Mouse (Mus musculus) megakaryocyte-erythroid progenitor cell, adult 5-6 weeks (primary cell): ENCODE data around the gene Sorbs1. TPM values are rescaled to one million over a fixed set of nuclear protein-coding genes. Genes with fewer than 3 reads are reported as not detected.

ENCODE experiments used
- ATAC-seq: replicated peaks from 2 replicates; pipeline ENCODE4 v1.8.0; 2016; ENCODE audit warnings: mild to moderate bottlenecking, inconsistent platforms; ENCODE audit not compliant: severe bottlenecking, poor library complexity, low FRiP score, low TSS enrichment
- total RNA-seq, 2 experiments: library from RNA; stranded (forward) in 1 of 2; stranded (reverse) in 1 of 2; fragments of 200-1000, 215-1000 nt in 1 of 2; fragments of >200 nt in 1 of 2; fragmentation: Nextera tagmentation in 1 of 2; gene quantifications; 2 replicates each; pipeline ENCODE4 v1.2.3; 2014 to 2017

The Sorbs1 gene
- total RNA-seq, 2 experiments from 2014 or later, result 13.9 to 30.4 TPM

GRCm38 (mm10) chr19:40254741-40255140, 258.8 kb downstream of the Sorbs1 start:
- ATAC-seq, result no peak

GRCm38 (mm10) chr19:40253768-40254167, 259.8 kb downstream of the Sorbs1 start:
- ATAC-seq, result no peak

GRCm38 (mm10) chr19:40251115-40251514, 262.5 kb downstream of the Sorbs1 start:
- no peak for ATAC-seq

GRCm38 (mm10) chr19:40249352-40249751, 264.2 kb downstream of the Sorbs1 start:
- no peak for ATAC-seq

GRCm38 (mm10) chr19:40248476-40248875, 265.1 kb downstream of the Sorbs1 start:
- ATAC-seq, result no peak

- no peak for ATAC-seq
Measured at GRCm38 (mm10) chr19:40247268-40247666, 266.3 kb downstream of the Sorbs1 start.

- ATAC-seq, result no peak
Measured at GRCm38 (mm10) chr19:40246646-40247267, 266.8 kb downstream of the Sorbs1 start.

Other genes with a start within 250 kb of the Sorbs1 start
- 96.0 and 179 TPM in 2 replicates for gene Pdlim1, start 241.9 kb downstream of the Sorbs1 start, total RNA-seq (2014; fragmentation: Nextera tagmentation)
- gene Pdlim1, start 241.9 kb downstream of the Sorbs1 start, total RNA-seq (2017), result 106 and 142 TPM in 2 replicates
- gene Aldh18a1, start 74.7 kb upstream of the Sorbs1 start, total RNA-seq (2014; fragmentation: Nextera tagmentation), result 89.6 and 91.3 TPM in 2 replicates
- gene Aldh18a1, start 74.7 kb upstream of the Sorbs1 start, total RNA-seq (2017), result 69.1 and 106 TPM in 2 replicates
- gene Tctn3, start 98.5 kb upstream of the Sorbs1 start, total RNA-seq (2014; fragmentation: Nextera tagmentation), result 8.7 and 15.2 TPM in 2 replicates
- 4.3 and 6.4 TPM in 2 replicates for gene Tctn3, start 98.5 kb upstream of the Sorbs1 start, total RNA-seq (2017)
- gene Entpd1, start 98.6 kb upstream of the Sorbs1 start, total RNA-seq (2014; fragmentation: Nextera tagmentation), result 0.89 TPM in 1 of 2 replicates, not detected in the other
- gene Entpd1, start 98.6 kb upstream of the Sorbs1 start, total RNA-seq (2017), result 0.09 and 4.6 TPM in 2 replicates
- gene Cc2d2b, start 235.0 kb upstream of the Sorbs1 start, total RNA-seq (2014; fragmentation: Nextera tagmentation), result 1.6 TPM in 1 of 2 replicates, not detected in the other
- gene Cc2d2b, start 235.0 kb upstream of the Sorbs1 start, total RNA-seq (2017), result 3.3 and 11.4 TPM in 2 replicates